Mouse (Mus musculus) lung, adult 2 months (tissue): ENCODE measurements around the gene Nadsyn1.

Experiments used
- CTCF ChIP-seq: fragments of 200-500 bp; IDR thresholded peaks from 2 replicates; pipeline ENCODE4 v1.5.1; 2011; ENCODE audit warnings: mild to moderate bottlenecking, low read length, control low read depth; ENCODE audit not compliant: insufficient read depth
- POLR2A ChIP-seq: fragments of 200-500 bp; IDR thresholded peaks from 2 replicates; pipeline ENCODE4 v1.6.1; 2011; ENCODE audit warnings: low read depth, mild to moderate bottlenecking, control low read depth, low read length, borderline replicate concordance; ENCODE audit errors: extremely low read depth

GRCm38 (mm10) chr7:143748041-143748868 lies 74.4 kb downstream of the Nadsyn1 start:
- TF ChIP-seq POLR2A, result no peak
- peak; percentile 98 for TF ChIP-seq CTCF
